Mouse (Mus musculus): ENCODE measurements at regions not wholly inside any gene's neighbourhood (a gene's known extent, or its start where the extent isn't known, plus 50 kb on each side); places are given as distances from the start of the nearest gene placed in this dataset.

DNA sequence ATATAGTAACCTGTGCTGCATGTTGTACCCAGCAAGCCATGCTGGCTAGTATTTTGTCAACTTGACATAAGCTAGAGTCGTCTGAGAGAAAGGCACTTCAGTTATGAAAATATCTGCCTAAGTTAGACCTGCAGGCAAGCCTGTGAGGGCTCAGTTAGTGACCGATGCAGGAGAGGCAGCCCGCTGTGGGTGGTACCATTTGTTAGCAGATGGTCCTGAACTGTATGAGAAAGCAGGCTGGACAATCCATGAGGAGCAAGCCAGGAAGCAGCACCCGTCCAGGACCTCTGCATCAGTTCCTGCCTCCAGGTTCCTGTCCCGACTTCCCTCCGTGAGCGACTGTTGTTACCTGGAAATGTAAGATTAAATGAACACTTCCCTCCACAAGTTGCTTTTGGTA lies 440.9 kb upstream of the Kif2a start:
- DNase-seq = no peak

DNA sequence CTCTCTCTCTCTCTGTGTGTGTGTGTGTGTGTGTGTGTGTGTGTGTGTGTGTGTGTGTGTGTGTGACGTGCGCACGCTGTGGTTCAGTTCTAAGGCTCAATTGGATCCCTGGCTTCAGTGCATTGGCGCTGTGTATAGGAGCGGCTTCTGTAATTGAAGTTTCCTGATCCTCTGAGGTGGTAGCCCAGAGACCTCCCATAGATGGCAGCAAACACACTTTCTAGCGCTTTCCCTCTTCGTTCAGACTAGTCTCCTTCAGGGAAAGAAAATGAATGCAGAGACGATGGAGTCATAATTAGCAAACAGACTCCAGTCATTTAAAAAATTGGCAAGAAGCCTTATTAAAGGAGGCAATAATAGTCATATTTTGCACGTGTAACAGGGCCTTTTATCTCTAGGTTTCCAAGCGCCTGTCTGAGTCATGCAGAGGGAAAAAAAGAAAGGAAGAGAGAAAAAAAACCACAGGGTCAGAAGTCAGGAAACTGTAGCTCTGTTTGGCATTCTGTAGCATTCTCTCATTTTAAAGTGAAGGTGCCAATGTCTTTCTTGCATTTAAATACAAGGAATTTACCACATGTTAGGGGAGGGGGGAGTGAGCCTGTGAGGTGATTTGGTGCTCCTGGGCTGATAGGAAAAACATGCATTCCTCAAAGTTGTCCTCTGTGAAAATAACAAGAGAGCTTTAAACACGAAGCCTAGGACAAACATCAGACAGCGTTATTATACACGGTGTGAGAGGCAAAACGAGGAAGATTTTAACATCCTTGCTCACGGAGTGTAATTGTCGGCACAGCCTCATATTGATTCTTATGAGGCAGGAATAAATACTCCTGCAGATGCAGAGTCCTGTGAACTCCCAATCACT lies 439.4 kb upstream of the Kif2a start:
- DNase-seq = peak; percentile 65 to 78

DNA sequence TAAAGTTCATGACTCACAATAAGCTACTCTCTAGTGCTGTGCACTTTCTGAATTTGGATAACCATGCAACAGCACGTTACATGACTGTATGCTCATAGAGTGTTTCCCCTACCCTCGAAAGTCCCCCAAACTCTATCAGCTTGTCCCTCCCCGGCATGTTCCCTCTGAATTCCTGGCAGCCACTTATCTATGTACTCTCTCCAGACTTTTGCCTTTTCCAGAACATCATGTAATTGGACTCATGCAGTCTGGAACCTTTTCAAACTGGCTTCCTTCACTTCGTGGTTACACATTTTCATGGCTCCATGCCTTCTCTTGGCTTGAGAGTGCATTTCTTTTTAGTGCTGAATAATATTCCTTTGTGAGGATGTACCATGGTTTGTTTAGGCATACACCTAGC lies 436.8 kb upstream of the Kif2a start:
- no peak for DNase-seq

DNA sequence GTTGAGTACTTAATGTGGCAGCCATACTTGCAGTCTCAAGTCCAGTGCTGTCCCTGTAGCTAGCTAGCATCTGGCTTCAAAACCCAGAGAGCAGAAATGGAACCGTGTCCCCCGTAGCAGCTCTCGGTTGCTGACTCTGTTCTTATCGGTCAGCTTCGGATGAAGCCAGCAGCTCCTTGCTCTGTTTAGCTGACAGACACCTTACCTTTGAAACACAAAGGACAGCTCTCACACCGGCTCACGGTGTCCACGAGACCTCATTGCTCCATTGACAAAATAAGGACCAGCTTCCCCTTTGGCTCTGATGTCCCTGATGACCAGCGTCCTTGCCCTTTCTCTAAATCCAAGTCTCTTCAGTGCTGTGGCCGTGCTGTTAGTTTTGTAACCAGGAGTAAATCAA lies 435.3 kb upstream of the Kif2a start:
- DNase-seq = no peak

DNA sequence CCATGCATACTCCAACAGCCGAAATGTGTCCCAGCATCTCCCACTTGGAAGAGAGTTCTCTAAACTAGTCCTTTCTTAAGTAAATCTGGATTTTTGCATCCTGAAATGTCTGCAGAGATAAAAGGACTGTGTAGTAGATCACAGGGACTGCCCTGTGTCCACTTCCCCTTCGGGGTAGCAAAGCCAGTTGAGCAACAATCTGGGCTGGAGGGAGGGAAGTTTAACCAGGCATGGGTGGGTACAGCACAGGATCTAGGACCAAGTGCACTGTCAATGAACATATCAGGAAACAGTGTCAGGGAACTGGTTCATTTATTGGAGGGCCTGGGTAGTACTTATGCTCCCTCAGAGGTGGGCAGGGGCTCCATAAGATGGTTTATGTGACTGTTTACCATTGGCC lies 434.5 kb upstream of the Kif2a start:
- DNase-seq = no peak

DNA sequence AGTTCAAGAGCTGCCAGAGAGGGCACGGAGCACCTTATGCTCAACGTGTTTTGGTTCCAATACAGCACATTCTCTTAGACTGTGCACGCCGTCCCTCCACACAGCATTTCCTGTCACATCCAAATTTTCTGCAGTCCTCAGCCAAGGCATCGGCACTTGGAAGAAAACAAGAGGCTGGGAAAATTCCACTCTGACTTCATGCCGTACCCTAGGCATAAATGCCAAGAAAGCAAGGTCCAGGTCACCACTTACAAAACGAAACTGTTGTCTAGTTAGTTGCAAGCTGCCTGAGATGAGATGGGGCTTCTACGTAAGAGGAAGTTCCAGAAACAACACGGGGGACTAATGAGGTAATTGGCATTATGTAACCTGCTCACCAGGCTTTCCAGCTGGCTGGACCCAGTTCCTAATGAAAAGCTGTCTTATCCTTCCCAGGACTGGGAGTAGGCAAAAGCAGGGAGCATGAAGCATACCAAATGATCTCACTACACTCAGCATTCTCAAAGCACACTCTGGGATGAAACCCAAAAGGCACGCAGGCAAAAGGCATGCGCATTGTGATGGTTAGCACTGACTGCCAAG lies 427.8 kb upstream of the Kif2a start:
- peak; percentile 65 to 76 for DNase-seq

DNA sequence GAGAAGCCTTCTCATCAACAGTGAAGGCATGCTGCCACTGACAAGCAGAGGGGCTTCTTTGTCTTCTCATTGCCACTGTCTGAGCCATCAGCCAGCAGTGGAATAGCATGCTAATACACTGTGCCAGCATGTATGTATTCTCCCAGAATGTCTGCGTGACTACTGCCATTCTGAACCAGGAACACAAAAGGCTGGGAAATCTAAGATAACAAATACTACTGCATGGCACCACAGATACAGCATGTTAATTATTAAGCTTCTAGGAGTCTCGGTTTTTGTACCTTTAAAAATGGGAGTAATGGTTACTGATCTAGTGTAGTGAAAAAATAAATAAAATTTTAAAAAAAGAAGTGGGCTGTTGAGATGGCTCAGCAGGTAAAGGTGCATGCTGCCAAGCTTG lies 425.9 kb upstream of the Kif2a start:
- DNase-seq = no peak

DNA sequence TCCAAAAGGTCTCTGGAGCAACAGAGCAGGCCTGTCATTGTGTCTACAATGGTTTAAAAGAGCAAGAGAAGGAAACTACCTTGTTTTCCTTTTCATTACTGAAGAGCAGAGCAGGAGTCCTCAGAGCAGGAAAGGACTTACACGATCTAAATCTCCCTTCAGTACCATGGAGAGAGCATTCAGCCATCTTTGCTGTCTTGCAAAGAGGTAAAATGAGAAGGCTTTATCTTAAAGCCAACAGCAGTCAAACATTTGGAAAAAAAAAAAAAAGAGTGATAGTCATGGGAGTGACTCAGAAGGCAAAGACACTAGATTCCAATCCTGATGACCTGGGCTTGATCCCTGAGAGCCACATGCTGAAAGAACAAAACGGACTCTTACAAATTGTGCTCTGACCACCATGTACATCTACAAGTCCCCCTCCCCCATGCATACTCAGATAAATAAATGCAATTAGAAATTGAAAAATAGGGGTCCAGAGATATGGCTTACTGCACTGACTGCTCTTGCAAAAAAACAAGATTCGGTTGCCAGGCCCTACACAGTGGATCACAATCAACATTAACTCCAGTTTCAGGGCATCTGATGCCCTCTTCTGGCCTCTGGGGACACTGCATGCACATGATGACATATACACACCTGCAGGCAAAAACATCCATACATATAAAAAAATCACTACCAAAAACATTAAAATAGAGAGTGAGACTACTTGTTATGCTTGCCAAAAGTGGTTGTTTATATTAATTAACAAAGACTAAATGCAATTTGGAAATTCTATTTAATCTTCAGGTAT lies 397.6 kb upstream of the Kif2a start:
- DNase-seq = no peak

DNA sequence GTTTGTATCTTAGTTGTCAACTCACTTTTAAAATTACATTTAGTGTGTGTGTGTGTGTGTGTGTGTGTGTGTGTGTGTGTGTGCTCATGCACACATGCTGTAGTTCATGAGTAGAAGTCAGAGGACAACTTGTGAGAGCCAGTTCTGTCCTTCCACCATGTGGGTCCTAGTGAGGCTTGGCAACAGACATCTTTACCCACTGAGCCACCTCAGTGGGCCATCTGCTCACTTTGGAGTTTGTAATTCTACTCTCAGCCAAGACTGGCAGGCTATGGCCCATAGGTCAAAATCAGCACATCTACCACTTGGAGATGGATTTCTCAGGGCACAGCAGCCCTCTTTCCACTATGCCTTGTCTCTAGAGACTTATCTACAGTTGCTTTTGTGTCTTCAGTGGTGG lies 388.3 kb upstream of the Kif2a start:
- no peak for DNase-seq

DNA sequence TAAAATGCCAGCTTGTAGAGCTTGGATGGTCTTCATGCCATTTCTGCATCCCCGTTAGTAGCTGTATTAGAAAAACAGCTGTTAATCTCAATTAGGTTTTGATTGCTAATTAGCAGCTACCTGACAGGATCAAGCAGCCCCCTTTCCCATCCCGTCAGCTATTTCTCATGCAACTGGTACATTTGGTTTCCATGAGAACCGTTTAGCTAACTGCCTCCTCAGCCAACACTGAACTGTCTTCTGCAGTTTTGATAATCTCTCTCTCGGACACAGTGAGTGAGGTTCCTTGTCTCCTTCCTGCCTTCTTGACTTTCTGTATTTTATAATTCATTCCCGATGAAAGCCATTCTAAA lies 385.7 kb upstream of the Kif2a start:
- no peak for DNase-seq

DNA sequence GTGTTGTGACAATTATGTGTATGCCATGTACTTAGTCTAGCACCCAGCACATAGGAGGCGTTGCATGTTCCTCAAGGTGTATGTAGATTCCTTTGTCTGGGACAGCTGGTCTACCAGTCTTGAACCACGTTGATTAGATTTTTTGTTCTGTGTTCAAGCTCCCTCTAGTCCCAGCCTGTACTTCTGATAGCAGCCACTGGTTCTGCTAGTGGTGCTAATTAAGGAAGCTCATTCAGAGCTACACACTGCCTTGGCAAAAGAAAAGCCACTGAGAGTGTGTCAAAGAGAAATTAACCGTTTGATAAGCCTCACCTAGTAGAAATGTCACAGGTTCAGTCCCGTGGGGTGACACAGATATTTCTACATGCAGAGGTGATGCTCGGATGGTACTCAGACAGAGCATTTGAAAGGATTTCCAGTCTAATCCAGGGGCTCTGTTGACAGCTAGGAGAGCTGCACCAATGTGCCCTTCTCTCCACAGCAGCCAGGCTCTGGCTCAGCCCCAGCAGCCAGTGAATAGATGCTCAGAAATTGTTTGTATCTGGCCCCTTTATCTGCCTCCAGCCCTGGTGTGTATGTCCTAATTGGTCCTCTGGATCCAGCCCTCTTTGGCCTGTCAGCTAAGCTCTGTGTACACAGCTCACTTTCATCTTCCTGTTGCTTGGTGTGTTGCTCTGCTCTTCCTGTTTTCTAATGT lies 385.2 kb upstream of the Kif2a start:
- no peak for DNase-seq

DNA sequence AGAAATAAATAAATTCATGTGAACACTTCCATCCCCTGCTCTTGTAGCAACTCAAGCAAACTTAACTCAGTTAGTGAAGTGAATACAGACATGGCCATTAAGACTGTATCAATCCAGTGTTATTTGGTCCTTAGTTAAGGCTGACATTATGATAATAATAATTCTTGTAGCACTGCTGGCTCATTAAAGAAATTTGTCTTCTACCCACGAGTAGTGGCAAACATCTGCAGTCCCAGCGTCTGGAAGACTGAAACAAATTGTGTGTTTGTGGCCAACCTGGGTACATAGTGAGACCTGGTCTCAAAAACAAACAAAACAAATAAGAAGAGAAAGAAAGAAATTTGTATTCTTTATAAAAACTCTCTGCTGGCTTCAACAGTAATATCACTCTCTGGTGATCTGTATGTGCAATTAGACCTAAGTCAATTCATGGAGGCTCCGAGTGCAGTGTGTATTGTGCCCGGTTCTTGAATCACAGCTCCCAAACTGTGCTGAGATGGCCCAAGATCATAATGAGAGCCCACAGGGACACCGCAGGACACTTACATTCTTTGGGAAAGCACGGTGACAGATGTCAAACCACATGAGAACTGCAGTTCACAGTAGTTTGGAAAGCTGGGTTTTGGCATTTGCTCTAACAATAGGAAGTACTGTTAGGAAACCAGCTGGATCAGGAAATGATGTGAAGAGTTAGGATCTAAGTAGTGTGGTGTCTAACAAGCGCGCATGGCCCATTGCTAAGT lies 376.9 kb upstream of the Kif2a start:
- no peak for DNase-seq

DNA sequence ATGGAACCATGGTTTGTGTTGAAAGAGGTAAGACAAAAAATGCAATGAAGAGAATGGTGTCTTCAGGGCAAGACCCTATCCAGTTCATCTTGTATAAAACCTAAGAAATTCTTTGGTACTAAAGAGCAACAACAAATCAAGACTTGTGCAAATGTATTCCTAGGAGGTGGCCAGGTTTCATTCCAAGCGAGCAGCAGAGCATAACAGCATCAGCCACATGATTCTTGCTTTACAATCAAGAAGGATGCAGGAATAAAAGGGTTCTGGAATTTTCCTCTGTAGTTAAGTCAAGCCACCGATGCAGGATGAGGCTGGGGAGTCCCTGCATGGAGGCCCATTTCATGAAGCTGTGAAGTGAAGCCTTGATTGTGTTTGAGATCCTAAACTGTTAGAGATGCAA lies 374.1 kb upstream of the Kif2a start:
- DNase-seq = peak; percentile 25 to 32

DNA sequence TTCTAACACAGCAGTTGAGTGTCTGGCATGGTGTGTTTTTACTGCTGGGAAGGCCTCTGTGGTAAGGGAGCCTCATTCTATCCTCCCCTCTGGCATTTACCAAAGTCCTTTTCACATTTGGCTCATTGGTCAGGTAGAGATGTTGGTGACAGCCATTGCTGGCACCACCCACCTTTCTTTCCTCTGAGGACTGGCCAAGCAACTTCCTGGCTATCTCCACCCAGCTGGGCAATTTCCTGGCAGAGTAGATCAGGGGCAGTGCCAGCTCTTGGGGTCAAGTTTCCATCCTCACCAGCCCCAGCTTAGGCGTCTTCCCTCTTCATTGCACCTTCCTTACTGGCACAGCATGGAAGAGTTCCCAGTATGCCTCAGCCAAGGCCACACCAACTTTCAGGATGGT lies 372.5 kb upstream of the Kif2a start:
- no peak for DNase-seq

DNA sequence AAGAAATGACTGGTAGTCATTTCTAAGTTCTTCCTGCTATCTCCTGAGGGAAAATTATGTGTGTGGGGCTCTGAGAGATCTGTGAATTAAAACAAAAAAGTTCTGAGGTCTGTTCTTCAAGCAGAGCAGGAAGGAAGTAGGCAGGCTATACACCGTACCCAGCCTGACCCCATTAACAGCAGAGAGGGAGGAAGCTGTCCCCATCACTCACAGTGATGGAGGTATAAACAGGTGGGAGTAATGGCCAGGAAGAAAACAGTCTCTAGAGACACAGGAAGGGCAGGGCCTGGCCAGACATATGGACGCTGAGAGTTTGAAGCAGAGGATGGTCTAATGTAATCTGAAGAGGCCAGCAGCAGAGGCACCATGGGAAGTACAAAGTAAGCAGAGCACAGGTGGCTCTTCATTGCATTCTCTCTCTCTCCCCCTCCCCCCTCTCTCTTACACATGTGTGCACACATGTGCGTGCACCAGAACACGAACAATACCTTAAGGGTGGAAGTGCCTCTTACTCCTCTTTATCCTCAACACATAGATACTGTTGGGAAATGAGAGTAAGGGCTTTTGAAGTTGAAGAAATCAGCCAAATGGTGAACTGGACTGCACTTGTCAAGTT lies 367.7 kb upstream of the Kif2a start:
- DNase-seq = no peak

DNA sequence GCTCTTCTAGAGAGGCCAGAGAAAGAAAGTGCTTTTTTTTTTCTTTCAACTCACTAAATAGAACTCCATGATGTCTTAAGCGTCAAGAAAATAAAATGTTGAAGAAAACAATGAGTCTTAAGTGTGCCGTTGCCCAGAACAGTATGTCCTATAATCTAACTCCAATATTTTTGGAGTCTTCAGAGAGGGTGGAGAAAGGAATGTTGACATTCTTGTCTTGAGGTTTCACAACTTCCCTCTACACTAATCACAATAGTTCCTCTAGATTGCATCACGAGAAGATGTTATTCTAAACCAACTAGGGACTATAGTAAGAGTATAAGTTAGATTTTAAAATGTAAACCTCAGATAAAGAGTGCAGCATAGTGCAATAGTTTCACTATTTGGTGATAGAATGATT lies 367.1 kb upstream of the Kif2a start:
- no peak for DNase-seq

DNA sequence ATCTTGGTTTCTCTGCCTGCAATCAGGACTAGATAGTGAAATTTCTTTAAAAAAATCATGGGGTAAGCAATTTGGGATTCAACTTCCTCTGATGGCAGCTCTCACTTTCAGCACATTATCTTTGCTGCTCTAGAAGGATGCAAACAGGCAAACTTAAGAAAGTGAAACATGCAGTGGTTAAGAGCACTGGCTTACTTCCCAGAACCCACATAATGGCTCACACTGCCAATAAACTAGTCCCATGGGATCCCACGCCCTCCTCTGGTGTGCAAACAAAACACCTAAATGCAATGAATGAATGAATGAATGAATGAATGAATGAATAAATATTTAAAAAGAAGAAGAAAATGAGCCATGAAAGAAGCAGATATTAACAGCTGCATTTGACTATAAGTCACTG lies 356.1 kb upstream of the Kif2a start:
- no peak for DNase-seq

DNA sequence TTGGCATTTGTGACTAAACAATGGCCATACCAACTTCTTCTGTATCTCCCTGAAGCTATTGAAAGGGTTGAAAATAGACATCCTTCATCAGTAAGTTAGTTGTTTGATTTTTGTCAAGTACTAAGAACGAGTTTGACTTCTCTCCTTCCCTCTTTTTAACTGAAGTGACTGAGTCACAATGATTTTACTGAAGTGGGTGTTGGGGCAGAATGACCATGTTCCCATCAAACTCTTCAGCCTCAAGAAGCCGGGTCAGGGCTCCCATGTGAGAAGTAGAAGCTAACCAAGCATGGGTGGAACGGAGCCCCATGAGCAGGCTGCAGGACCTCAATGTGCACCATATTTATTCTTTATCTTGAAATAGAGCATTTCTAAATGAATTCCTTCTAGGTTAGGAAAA lies 350.7 kb upstream of the Kif2a start:
- no peak for DNase-seq

DNA sequence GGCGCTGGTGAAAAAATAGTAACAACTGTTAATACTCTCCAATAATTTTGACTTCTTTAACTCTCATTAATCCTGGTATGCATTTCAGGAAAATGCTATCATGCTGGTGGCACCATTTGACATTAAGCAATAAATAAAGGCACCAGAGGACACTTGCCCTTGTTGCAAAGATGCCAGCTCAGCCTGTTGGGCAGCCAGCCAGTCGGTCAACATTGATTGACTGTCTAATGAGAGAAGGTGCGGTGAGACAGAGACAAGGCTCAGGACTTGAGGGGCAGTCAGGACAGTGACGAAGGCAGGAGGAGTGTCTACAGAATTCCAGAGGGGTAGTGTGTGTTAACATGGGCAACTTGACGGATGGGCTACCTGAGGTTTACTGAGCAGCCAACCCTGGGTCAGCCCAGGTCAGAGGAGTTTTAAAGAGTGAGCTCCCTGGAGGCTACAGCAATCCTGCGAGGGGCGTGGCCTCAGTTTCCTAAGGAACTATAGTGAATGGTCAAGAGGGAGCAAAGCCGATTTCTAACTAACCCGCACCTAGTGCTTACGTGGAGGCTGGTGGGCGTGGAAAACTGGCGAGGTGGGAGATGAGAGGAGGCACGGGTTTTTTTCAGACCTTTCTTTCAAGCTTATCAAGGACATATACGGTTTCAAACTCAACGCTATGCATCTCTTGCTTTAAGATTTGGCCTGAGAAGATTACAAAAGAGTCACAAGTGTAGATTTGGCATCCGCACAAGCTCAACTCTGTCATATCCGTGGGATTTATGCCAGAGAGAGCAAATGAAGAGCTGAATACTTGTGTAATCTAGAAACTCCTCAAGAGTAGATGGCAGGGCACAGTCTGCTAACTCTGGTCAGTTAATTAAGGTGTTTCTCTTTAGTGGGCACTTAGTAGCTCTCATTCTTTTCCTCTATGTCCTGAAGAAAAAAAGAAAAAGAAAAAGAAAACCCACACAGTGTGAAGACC lies 350.0 kb upstream of the Kif2a start:
- peak in 1 of 2 experiments; percentile 63 for DNase-seq

DNA sequence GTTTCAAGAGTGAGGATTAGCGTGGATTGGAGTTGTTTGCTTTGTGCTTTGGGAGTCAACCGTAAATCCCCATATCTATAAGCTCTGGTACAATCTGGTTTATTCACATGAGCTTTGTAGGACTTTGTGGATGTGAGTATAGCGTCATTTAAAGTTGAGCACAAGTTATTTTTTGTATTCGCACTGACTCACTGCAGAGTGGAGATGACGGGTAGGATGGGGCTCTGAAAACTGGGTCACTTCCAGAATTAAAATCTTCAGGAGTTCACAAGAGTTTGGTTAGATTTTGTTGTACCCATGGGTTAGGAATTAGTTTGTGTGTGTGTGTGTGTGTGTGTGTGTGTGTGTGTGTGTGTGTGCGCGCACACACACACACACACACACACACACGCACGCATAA lies 345.7 kb upstream of the Kif2a start:
- DNase-seq = no peak

DNA sequence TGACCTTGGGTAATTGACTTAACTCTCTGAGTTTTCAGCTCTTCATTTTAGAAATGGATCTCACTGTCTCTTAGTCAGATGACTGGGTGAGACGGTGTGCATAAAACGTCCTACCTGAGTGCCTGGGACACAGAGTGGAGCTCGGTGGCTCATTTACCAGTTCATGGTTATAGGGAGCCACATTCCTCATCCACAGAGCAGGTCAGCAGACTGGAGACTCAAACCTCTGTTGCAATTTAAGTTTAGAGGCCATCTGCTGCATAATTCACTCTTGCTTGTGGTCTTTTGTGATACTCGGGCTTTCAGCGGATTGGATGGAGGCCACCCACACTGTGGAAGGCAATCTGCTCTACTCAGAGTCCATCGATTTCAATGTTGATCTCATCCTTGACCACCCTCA lies 343.8 kb upstream of the Kif2a start:
- DNase-seq = no peak

Measured in kidney, postnatal 36 days (tissue).